Mouse (Mus musculus): ENCODE results near the gene Runx2.
A peak's percentile ranks its signal among the peaks of the same experiment; 100 is the strongest.

Gene Runx2

GRCm38 (mm10) chr17:44662080-44662706, 152.4 kb downstream of the Runx2 start:
- no peak for DNase-seq (ENCODE audit: low read depth, low spot score)

GRCm38 (mm10) chr17:44660121-44660806, 154.3 kb downstream of the Runx2 start:
- DNase-seq (ENCODE audit: low read depth, low spot score): no peak

GRCm38 (mm10) chr17:44654503-44654902, 160.1 kb downstream of the Runx2 start:
- DNase-seq (ENCODE audit: low read depth, low spot score): peak; percentile 71

- DNase-seq (ENCODE audit: low read depth, low spot score): no peak
Measured at GRCm38 (mm10) chr17:44653081-44653480, 161.5 kb downstream of the Runx2 start.

- DNase-seq (ENCODE audit: low read depth, low spot score): no peak
Measured at GRCm38 (mm10) chr17:44652054-44652453, 162.5 kb downstream of the Runx2 start.

GRCm38 (mm10) chr17:44651613-44652012, 163.0 kb downstream of the Runx2 start:
- peak; percentile 34 for DNase-seq (ENCODE audit: low read depth, low spot score)

GRCm38 (mm10) chr17:44650431-44650830, 164.2 kb downstream of the Runx2 start:
- DNase-seq (ENCODE audit: low read depth, low spot score): peak; percentile 58

GRCm38 (mm10) chr17:44649056-44649455, 165.5 kb downstream of the Runx2 start:
- no peak for DNase-seq (ENCODE audit: low read depth, low spot score)

GRCm38 (mm10) chr17:44647916-44648315, 166.7 kb downstream of the Runx2 start:
- peak; percentile 55 for DNase-seq (ENCODE audit: low read depth, low spot score)

- DNase-seq (ENCODE audit: low read depth, low spot score): no peak
Measured at GRCm38 (mm10) chr17:44645146-44645545, 169.5 kb downstream of the Runx2 start.

- DNase-seq (ENCODE audit: low read depth, low spot score): no peak
Measured at GRCm38 (mm10) chr17:44643260-44643659, 171.3 kb downstream of the Runx2 start.

GRCm38 (mm10) chr17:44642126-44642525, 172.5 kb downstream of the Runx2 start:
- DNase-seq (ENCODE audit: low read depth, low spot score): no peak

GRCm38 (mm10) chr17:44640910-44641309, 173.7 kb downstream of the Runx2 start:
- no peak for DNase-seq (ENCODE audit: low read depth, low spot score)

- DNase-seq (ENCODE audit: low read depth, low spot score): no peak
Measured at GRCm38 (mm10) chr17:44639446-44639845, 175.2 kb downstream of the Runx2 start.

GRCm38 (mm10) chr17:44637181-44637880, 177.3 kb downstream of the Runx2 start:
- peak; percentile 83 for DNase-seq (ENCODE audit: low read depth, low spot score)

GRCm38 (mm10) chr17:44634486-44634885, 180.1 kb downstream of the Runx2 start:
- DNase-seq (ENCODE audit: low read depth, low spot score): peak; percentile 67

GRCm38 (mm10) chr17:44633607-44634415, 180.8 kb downstream of the Runx2 start:
- no peak for DNase-seq (ENCODE audit: low read depth, low spot score)

GRCm38 (mm10) chr17:44632941-44633340, 181.7 kb downstream of the Runx2 start:
- no peak for DNase-seq (ENCODE audit: low read depth, low spot score)

GRCm38 (mm10) chr17:44632292-44632691, 182.3 kb downstream of the Runx2 start:
- DNase-seq (ENCODE audit: low read depth, low spot score): no peak

- DNase-seq (ENCODE audit: low read depth, low spot score): peak; percentile 49
Measured at GRCm38 (mm10) chr17:44631577-44631976, 183.0 kb downstream of the Runx2 start.

GRCm38 (mm10) chr17:44627317-44627716, 187.3 kb downstream of the Runx2 start:
- DNase-seq (ENCODE audit: low read depth, low spot score): no peak

- DNase-seq (ENCODE audit: low read depth, low spot score): no peak
Measured at GRCm38 (mm10) chr17:44623707-44624106, 190.9 kb downstream of the Runx2 start.
